Mouse (Mus musculus) urinary bladder, postnatal 4 days (tissue): ENCODE measurements around the gene Gtf2f2.
A peak's percentile ranks its signal among the peaks of the same experiment; 100 is the strongest.

Experiments used
- DNase-seq, 2 experiments: peaks; one replicate each; pipeline ENCODE4 v3.0.0; 2021 to 2022; ENCODE audit warnings: low spot score in 2 of 2

Gtf2f2 gene

DNA sequence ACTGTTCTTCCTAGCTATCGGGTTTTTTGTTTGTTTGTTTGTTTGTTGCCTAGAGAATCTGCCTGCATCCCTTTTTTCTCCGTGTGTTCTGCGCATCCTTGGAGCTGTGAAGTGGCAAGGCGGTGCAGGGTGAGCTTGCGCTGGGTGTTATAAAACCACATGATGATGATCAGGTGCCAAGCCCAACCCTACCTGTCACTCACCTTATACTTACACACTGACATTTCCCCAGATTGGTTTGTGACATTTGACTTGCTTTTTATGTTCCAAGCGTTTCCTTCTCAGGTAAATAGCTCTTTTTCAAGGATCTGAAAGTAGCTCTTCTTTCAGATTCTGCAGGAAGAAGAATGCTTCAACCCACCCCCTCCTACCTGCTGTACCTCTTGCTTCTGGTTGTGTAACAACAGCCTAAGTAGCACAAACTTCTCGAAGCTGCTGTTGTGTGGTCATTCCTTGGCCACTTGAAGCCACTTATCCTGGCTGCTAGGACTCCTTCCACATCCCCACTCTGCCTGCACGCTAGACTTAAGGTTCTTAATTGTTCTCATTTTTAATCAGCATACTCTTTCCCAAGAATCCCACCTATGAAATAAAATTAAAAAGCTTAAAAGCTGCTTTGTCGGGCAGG, 143.8 kb downstream of the Gtf2f2 start:
- no peak for DNase-seq

DNA sequence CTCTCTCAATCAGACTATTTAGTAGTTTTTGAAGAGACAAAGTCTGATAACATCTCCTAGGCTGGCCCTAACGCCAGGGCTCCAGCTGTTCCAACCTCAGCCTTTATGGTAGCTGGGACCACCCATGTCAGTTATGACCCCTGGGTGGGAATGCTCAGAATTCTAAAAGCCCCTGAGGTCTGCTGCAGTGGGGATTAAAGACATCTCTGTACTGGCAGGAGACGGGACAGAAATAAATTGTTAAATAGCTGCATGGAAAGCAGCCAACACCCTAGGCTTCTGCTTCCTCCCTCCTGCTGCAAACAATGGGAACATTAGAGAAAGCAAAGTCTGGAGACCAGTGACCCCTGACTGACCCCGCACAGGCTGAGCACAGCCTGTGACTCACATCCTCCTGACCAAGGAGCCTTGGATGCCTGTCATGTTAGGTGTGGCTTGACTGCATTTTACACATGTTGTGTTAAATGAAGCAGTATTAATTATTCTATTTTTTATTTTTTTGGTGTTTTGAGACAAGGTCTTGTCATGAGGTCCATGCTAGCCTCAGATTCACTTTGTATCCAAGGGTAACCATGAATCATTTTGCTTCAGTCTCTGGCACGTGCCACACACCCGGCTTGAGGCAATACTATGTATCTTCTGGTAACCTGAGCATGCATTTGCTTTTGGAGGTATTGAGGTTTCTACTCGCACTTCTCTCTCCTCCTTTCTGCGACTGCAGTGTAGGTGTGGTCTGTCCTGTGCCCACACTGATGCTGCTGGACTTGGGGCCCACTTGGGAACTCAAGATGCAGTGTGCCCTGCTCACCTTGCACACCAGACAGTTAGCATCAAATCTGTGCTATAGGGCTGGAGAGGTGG, 146.9 kb downstream of the Gtf2f2 start:
- DNase-seq, result peak; percentile 67 to 70

DNA sequence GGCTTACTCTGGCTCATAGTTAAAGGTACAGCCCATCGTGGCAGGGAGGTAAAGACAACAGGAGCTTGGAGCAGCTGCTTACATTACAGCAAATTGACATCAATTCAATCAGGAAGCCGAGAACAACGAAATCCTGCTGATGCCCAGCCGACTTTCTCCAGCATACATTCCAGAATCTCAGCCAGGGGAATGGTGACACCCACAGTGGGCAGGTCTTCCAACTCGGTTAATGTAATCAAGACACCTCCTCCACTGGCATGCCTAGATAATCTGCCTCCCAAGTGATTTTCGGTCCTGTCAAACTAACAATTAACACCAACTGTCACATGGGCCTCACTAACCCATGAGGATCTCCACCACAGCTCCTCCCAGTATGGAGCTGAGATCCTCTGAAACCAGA, 148.0 kb downstream of the Gtf2f2 start:
- no peak for DNase-seq

DNA sequence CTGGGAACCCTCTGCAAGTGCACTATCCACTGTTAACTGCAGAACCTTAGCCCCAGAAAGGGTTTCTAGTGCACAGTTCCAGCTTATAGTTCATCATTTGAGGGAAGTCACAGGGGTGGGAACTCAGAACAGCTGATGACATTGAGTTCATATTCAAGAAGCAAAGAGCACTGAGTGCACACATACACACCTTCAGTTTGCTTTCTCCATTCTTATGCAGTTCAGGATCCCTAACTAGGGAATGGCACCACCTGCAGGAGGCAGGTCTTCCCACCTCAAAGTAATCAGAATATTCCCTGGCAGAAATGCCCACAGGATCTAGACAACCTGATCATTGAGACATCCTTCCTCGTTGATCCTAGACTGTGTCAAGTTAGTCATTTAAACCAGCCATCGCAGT, 151.0 kb downstream of the Gtf2f2 start:
- no peak for DNase-seq

DNA sequence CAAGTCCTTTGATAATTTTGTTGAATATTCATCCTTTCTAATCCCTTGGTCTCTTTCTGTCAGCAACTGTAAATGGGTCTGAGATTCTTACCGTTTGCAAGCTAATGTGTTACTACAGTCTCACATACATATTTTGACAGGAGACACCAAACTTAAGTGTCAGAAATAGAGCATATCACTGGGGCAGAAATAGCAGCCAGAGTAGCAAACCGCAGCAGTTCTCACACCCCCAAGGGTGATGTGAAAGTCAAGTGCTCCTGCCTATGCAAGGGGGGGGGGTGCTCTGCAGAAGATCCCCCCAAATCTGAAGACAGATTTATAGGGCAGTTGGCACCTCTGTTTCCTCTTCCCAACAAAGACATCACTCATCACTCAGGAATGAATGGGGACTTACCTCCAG, 152.5 kb downstream of the Gtf2f2 start:
- DNase-seq, result no peak

DNA sequence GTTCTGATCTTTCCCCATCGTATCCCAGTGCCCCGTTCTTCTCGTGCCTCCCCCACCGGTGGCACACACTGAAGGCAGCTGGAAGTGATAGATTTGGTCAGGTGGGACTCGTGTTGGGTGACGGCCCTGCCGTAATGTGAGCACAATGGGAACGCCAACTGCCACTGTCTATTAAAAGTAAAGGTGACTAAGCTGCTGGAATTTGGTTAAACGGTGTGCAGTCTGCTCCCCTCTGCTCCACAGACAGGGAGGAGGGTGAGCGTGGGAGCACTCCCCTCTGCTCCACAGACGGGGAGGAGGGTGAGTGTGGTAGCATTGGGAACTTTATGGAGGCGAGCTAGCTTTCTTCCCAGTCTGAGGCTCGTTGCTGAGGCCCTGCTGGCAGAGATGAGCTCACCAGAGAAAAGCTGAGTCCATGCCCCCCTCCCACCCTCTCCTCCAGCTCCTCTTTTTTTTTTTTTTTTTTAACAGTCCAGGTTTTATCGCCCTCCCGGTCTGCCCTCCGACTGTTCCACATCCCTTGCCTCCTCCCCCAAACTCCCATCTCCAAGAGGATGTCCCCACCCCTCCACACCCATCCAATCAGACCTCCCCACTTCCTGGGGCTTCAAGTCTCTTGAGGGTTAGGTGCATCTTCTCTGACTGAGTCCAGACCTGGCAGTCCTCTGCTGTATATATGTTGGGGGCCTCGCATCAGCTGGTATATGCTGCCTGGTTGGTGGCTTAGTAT, 155.2 kb downstream of the Gtf2f2 start:
- DNase-seq, result no peak

DNA sequence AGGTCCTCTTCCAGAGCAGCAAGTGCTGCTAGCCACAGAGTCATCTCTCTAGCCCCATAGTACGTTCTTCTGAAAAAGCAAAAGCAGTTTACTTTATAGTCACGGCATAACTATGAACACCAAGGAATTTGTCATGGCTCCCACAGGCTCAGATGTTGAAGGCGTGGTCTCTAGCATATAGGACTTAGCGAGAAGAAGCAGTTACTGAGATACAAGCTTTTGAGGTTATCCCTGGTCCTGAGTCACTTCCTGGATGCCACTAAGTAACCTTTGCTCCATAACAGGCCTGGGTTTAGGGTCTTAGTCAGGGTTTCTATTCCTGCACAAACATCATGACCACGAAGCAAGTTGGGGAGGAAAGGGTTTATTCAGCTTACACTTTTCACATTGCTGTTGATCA, 158.6 kb downstream of the Gtf2f2 start:
- no peak for DNase-seq

DNA sequence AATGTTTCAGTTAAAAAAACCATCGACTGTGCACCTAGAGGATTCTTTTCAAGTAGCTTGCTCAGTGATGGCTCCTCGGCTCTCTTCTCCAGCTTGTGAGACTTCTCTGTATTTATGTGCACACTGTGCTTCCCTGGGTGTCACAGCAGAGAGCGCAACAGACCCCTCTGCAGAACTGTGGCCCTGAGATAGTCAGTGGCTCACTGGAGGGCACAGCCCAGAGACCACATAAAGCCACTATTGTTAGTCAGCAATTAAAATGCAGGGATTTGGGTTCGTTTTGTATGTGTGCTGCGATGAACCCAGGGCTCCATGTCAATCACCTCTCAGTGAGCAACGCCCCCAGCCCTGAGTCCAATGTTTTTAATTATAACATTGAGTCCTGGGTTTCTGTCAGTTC, 159.8 kb downstream of the Gtf2f2 start:
- DNase-seq, result no peak

DNA sequence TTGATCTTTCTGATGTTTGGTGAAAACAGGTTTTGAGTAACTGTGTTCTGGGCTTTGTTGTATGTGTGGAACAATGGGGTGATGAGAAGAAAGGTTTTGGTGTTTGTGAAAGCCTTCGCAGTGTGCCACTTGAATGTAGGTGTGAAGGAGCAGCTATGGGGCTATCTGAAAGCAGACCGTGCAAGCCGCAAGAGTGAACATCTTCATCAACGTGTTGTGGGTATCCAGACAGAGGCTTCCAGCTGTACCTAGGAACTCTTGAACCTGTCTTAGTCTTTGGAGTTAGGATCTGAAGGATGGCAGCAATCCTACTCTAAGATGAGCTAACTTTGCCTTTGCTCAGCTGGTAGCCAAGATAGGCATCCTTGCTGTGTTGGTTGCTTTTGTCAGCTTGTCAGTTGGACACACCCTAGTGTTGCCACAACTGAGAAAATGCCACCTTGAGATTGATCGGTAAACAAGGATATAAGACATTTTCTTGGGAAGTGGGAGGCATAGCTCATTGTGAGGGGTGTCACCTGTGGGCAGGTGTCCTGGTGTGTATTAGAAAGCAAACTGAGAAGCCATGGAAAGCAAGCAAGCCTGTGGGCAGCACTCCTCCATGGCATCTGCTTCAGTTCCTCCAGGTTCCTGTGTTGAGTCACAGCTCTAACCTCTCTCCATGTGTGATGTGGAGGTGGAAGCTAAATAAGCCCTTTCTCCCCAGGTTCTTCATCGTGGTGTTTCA, 160.7 kb downstream of the Gtf2f2 start:
- DNase-seq, result no peak

DNA sequence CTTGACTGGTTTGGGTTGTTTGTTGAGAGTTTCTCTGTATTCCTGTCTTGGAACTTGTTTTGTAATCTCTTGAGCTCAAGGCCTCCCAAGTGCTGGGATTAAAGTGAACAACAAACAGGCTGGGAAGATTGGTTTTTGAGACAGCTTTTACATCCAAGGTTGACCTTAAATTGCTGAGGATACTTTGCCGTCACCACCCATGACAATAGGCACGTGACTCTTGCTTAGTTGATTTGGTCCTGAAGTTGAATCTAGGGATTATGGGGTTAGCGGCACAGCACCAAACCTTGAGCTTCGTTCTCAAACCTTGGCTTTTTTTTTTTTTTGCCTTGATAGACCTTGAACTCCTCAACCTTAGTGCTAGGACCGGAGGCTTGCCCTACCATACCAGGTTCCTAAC, 161.4 kb downstream of the Gtf2f2 start:
- DNase-seq, result no peak

DNA sequence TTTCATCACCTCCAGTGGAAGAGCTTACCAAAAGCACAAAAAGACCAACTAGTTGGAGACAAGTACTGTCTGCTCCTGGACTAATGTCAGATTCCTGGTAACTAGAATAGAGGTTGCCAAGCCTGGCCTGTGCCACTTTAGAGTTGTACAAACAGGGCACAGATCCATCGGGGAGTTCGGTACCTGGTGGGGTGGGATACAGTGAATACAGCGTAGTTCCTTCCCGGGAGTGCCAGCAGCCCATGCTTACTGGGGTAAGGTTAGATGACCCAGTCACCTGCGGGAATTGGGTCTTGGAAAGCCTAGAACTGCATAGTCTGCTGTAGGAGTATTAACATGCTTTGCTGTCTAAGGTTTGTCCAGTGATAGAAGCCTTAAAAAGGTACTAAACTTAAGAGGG, 162.2 kb downstream of the Gtf2f2 start:
- DNase-seq, result no peak

DNA sequence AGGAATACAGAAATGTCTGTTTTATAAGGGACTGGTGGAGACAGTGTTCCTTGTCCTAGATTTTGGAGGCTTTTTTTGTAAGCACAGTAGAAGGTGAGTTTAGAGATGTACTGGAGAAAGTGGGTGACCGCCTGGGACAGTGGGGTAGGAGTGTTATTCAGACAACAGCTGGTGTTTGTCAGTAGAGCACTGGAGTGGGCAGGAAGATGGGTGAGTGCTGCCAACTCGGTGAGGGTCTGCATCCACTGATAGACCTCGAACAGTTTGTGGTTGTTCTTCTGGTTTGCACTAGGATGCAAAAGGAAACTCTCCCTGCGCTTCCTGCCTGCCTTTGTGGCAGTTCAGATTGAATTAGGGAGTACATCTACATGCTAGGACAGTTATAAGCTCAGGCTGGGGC, 163.0 kb downstream of the Gtf2f2 start:
- no peak for DNase-seq
